Mouse (Mus musculus): ENCODE results near the gene Mrpl22.

The Mrpl22 gene

DNA sequence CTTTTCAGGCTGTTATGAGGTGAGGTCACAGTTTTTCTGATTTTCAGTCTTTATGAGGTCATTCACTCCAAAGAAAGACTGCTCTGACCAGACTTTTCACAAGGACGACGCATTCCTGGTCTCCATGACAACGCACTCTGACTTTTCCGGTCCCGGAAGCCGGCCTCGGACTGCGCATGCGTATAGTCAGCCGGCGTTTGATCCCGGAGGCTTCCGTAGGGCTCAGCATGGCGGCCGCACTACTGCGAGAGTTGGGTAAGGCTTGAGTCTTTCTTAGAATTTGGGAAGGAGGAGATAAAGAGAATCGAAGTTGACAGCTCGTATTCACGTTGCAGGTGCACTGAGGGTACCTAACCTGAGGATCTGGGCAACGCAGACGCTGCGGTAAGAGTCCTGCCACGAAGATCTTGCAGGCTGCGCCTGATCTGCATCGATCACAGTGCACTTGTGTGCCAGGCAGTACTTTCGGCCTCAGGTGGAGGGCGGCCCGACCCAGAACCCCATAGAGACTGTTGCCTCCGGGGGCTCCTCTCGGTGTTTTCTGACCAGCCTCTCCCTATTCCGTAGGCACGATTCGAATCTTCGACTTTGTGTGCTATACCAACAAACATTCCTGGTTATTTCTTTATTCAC lies at the start of gene Mrpl22:
Mrpl22 (plus strand) TSS at position 203 of the 633 bp plus-strand sequence.
- peak; percentile 94 for DNase-seq (ENCODE audit: extremely low read depth, insufficient read length, low spot score)

DNA sequence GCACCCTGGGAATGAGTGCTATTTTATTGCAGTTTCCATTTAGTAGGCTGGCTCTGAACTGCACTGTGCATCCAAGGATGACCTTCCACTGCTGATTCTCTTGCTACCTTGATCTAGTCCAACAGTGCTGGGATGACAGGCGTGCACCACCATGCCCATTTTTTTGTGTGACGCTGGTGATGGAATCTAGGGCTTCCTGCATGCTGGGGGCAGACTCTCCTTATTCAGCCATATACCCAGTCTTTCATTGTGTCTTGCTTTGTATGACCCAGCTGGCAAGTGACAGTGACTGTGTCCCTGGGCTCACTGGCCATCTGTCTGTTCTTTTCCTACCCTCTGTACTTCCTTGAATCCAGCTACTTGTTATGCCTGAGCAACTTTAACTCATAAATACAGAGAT lies 47.8 kb upstream of the Mrpl22 start:
- DNase-seq (ENCODE audit: extremely low read depth, insufficient read length, low spot score) = no peak

DNA sequence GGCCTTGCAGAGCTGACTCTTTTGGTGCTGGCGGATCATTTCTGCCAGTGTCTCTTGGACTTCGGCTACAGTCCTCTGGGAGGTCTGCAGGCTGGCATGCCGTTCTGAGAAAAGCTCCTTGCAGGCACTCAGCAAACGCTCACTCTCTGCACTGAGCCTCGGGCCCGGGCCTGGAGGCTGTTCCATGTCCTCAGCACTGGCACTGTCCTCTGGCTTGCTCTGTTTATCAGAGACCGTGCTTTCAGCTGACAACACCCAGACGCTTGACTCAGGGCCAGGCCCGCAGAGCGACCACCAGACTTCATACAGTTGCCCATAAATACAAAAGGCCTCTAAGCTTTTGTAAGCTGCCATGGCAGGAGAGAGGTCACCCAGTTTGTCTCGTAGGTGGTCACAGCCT lies 46.4 kb upstream of the Mrpl22 start:
- DNase-seq (ENCODE audit: extremely low read depth, insufficient read length, low spot score) = no peak

DNA sequence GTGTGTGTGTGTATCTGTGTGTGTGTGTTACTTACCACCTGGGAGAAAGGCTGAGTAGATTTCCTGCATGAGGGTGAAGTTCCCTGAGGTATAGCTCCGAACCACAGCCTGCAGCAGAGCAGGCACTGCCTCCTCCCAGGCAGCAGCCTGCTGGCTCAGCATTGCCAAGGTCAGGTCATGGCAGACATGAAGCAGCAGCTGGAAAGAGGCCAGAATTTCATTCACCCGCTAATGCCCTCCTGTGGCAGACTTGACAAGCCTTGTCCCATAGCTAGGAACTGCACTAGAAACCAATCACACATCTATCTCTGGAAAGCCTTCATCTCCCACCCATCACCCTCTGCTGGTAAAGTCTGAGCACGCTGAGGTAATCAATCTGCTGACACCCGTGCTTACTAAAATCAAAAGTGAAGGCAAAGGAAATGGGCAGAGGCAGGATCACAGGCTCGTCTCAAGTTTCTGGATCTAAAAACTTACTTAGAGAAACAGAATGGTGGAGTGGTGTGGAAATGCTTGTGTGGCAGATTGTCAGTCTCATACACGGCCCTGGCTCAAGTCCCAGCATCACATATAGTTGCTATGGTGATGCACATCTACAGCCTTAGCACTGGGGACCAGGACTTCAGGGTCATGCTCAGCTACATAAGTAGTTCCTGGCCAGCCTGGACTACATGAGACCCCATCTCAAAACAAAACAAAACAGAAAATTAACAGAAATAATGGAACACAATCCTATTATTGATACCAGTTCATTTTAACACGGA lies 44.9 kb upstream of the Mrpl22 start:
- DNase-seq (ENCODE audit: extremely low read depth, insufficient read length, low spot score) = peak; percentile 13

DNA sequence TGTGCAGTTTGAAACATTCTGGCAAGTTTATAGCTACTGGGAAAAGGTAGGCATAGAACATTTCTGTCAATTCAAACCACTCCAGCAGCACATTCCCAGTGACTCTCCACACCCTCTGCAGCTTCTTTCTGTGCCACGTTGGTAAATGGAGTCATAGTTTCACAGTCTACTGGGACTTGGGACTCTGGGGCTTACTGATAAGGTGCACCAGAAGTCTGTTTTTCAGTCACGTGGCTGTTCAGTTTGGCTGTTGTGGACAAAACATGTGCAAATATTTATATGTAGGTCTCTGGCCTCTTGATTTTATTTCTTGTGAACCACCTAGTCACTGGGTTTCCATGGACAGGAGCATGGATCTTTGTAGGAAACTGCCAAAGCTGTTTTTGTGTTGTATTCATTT lies 43.9 kb upstream of the Mrpl22 start:
- DNase-seq (ENCODE audit: extremely low read depth, insufficient read length, low spot score) = no peak

DNA sequence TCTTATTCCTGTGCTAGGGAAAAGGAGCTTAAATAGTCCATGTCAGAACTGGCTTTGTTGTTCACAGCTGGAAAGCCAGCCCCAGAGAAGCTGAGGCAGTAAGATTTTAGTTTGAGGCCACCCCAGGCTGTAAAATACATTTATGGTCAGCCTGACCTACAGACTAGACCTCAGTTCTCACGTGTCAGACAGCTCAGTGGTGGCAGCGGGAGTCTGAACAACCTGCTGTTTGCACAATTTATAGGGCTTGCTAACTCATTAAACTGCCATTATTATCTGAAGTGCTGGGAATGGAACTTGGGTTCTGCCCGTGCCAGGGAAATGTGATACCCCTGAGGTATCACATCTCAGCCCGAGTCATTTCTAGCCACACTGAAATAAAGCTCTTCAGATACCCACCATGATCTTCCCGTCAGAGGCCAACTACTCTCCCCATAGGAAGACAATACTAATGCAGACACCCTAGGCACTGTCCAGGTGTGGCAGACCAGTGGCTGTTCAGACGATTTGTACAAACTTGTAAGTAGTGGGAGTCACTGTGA lies 42.1 kb upstream of the Mrpl22 start:
- no peak for DNase-seq (ENCODE audit: extremely low read depth, insufficient read length, low spot score)

DNA sequence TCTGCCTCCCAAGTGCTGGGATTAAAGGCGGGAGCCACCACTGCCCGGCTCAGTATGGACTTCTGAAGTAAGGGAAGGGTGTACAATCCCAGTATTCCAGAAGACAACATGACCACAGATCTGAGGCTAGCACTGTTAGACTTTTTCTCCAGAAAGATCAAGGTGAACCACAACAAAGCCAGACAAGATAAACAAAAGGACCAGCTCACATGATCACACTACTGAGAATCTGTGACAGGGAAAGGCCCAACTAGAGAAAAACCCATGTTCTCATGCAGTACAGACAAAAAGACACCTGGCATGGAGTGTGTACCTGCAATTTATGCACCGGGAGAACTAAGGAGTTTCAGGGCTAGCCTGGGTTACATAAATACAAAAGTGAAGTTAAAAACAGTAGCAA lies 39.4 kb upstream of the Mrpl22 start:
- no peak for DNase-seq (ENCODE audit: extremely low read depth, insufficient read length, low spot score)

DNA sequence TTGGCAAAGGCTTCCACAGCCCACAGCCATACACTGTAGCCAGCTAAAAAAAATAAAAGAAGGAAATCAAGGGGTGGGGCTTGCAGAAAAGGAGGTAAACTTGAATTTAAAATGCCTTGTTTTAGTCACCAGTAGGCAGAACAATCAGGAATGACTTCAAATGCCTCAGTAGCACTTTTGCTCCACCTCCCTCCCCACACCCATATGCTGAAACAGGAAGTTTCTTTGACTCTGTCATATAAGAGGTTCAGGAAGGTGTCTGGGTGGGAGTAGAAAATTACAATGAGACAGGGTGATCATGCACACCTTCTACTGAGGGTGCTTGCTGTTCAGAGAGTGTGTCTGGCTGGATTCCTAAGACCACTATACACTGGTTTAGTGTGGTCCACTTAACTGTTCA lies 36.6 kb upstream of the Mrpl22 start:
- DNase-seq (ENCODE audit: extremely low read depth, insufficient read length, low spot score) = no peak

DNA sequence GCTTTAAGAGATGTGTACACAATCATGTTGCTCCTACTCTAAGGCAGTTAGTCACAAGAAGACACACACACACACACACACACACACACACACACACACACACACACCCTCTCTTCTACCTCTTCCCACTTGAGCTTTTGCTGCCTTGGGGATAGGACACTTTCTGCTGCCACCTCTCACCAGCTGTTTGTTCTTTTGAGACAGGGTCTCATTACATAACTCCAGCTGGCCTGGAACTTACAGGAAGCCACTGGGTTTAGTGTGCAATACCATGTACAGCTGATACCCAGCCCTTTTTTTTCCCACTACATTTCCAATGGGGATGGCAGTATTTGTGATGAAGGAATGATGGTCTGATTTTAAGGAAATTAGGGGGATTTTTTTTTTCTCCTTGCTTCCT lies 36.2 kb upstream of the Mrpl22 start:
- DNase-seq (ENCODE audit: extremely low read depth, insufficient read length, low spot score) = no peak

DNA sequence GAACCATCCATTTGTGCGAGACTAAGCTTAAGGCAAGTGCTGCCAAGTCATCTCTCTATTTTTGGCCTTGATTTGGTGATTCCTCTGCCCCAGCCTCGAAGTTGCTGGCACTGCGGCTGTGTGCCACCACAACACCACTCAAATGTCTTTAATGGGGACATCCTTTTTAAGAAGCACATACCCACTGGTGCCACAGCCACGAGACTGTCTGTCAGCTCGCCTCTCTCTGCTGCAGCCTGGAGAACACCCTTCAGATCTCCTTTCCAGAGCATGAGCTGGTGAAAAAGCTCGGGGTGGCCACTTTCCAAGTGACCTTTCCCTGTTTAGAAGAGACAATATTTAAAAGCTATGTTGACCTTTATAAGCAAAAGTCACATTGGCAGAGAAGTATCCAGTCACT lies 34.8 kb upstream of the Mrpl22 start:
- no peak for DNase-seq (ENCODE audit: extremely low read depth, insufficient read length, low spot score)

DNA sequence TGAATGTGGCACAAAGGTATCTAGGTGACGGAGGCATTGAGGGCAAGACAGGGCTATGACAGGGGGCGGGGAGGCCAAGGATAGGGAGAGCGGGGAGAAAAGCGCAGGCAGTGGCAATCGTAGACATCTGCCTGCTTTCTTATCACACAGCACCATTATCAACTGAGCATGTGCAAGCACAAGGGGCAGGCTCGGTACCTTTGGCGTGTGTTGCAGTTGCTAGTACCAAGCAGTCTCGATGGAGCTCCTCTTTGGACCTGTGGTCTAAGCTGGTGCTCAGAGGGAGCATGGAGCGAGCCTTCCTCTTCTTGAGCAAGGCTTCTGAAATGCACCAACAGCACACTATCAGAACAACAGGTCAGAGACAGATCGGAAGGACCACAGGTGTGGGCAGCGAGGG lies 32.6 kb upstream of the Mrpl22 start:
- DNase-seq (ENCODE audit: extremely low read depth, insufficient read length, low spot score) = no peak

DNA sequence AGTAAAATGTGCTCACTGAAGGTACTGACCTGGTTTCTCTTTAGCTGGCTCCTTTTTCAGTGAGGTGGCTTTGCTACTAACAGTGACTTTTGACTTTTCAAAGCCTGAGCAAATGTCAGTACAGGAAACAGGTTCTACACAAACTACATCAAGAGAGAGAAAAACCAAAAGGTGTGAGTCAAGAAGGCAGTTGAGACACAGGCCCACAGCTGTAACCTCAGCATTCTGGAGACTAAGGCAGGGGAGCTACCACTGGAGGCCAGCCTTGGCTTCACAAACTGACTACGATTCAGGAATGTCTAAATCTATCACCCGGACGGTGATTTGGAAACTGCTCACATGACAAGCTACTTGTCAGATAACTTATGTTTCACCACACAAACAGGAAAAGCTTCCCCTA lies 32.0 kb upstream of the Mrpl22 start:
- no peak for DNase-seq (ENCODE audit: extremely low read depth, insufficient read length, low spot score)

DNA sequence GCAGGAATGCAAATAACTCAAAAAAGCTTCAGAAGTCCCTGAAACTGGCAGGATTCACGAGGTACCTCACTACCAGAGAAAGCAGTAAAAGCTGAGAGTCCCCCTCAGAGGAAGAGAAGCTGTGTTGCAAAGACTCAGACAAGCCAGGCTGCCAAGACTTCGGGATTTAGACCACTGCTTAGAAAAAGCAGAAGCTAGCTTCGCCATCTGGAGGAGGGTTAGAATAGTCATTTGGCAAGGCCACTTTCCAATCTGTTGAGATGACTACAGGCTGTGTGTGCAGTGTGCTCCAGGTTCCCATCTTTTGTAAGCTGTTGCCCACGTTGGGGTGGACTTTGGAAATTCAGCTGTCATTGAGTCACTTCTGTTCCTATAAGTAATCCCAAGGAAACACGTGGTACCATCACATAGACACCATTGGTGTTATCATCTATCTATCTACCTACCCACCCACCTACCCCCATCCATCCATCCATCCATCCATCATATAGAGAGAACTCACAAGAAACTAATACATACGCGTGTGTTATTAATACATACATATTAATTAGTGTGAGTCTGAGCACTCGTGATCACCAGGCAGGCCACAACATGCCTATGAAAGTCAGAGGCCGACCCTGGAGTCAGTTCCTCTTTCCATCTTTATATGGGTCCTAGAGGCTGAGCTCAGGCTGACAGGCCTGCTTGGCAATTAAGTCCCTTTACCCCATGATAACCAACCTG lies 27.6 kb upstream of the Mrpl22 start:
- no peak for DNase-seq (ENCODE audit: extremely low read depth, insufficient read length, low spot score)

DNA sequence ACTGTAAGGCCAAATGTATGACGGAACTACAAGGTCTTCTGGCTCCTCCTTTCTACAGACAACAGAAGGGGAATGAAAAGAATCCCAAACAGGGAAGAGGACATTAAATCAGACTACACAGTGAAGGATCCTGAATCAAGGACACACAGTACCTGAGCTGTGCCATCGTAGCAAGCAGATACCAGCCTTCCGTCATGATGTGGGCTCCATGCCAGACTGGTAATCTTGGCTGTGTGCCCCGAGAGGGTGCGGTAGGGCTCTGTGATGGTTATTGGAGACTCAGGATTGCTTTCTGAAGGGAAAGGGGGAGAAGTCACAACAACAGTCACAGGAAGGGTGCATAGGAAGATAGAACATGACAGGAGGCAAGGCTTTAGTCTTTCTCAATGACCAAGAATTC lies 25.2 kb upstream of the Mrpl22 start:
- DNase-seq (ENCODE audit: extremely low read depth, insufficient read length, low spot score) = no peak

DNA sequence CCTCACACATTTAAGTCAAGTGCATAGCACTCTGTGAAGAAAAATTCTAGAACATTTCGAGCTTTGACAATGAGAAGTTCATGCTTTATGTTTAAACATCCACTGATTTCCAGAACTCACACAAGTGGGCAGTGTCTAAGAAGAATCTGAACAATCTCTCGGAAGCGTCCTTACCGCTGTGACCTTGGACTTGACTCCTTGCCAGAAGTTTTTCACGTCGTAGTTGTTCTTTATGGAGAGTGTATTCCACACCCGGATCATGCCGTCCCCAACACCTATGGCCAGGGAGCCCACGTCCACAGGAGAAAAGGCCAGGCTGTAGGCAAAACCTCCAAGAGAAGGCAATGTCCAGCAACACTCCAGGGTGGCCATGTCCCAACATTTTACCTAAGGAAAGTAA lies 16.0 kb upstream of the Mrpl22 start:
- no peak for DNase-seq (ENCODE audit: extremely low read depth, insufficient read length, low spot score)

DNA sequence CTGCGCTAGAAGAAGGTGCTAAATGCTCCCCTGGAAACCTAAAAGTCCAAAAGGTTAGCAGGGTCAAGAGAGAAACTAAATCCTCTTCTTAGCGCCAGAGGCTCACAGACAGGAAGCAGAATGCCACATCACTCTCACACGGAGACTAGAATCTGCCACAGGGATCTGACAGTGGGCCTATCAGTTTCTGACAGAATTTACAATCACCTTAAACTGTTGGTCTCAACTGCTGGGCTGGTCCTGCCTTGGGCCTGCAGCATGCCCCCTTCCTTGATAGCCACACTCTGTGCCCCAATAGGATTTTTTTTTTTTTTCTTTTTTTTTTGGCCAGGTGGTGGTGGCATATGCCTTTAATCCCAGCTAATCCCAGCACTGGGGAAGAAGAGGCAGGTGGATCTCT lies 14.6 kb upstream of the Mrpl22 start:
- DNase-seq (ENCODE audit: extremely low read depth, insufficient read length, low spot score) = no peak

DNA sequence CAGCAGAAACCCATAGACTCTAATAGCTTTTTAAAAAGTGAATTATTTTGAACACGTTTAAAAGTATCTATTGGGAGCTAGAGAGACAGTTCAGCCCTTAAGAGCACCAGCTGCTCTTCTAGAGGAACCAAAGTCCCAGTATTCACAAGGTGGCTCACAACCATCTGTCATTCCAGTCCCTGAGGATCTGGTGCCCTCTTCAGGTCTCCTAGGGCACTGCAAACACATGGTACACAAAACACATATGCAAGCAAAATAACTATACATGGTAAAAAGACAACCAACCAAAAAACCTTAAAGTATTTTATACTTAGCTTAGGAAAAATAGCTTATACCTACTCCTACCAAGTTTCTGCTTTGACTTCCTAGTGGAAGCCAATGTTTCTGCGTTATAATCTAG lies 6.4 kb upstream of the Mrpl22 start:
- DNase-seq (ENCODE audit: extremely low read depth, insufficient read length, low spot score) = no peak

DNA sequence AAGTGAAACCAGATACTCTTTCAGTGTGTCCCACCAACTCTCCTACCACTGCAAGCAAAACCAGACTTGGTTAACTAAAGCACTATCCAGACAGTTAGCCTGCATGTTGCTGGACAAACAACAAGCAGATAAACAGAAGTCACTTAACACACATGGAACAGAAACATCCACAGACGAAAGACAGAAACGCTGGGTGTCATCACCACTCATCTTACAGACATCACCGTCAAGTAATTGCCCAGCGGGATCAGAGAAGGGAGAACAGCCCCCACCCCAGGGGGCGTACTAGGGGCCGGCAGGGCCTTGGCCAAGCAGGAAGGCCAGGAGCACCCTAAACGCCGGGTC lies 3.7 kb upstream of the Mrpl22 start:
- DNase-seq (ENCODE audit: extremely low read depth, insufficient read length, low spot score) = no peak

DNA sequence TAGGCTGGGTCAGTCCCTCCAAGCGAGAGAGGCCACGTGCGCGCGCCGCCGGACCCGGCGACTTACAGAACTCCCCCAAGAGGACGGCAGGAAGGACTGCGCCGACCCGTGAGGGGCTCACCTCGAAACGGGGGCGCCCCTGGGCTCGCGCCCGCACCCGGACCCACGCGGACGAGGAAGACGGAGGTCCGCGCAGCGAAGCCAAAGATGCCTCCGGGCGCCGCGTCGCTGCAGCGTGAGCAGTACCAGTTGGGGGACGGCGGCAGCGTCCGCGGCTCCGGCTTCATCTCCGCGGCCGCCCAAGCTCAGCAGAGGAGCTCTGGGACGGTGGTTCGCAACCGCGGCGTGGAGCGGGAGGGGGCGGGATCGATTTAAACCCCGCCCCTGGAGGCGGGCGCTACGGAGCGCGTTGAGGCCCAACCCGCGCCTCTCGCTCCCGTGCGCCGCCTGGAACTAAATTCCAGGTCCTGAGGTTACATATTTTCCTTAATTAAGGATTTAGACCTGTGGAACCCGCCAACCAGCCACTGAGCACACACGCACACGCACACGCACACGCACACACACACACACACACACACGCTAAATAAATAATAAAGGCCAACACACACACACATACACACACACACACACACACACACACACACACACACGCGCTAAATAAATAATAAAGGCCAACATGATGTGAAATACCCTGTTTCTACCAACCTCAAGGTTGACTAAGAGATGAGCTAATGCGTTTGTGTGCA lies 3.1 kb upstream of the Mrpl22 start, which contains the start of gene Gemin5:
Gemin5 (minus strand) TSS at position 373 of the 749 bp plus-strand sequence.
- DNase-seq (ENCODE audit: extremely low read depth, insufficient read length, low spot score) = peak; percentile 93

DNA sequence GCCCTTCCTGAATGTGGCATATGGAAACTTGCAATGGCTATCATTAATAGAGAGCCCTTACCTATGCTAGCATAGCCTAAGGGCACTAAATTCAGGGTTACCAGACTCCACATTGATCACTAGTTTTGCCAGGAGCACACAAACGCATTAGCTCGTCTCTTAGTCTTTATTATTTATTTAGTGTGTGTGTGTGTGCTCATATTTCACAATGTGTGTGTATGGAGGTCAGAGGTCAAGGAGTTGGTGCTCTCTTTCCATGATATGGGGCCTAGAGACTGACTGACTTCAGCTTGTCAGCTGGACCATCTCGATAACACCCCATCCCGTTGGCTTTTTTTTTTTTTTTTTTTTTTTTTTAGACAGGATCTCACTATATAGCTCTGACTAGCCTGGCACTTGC lies 1.8 kb upstream of the Mrpl22 start:
- DNase-seq (ENCODE audit: extremely low read depth, insufficient read length, low spot score) = no peak

DNA sequence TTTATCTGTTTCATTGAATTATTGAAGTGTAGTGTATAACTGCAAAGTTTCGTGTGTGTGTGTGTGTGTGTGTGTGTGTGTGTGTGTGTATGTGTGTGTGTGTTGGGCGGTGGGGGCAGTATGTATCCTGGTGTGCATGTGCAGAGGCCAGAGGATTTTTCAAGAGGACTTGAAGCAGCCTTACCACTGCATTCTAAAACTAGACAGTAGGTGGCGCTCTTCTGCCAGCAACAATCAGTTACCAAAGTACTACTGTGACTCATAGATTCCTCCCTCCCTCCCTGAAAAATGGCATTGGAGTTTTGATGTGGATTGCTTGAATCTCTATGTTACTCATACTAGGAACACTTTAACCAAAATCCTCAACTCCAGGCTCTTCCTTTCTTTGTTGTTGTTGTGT lies 8.1 kb downstream of the Mrpl22 start:
- peak; percentile 60 for DNase-seq (ENCODE audit: extremely low read depth, insufficient read length, low spot score)

All from 3134 (cell line).